Mouse (Mus musculus): ENCODE data around the gene Bloc1s2.

GRCm38 (mm10) chr19:44135960-44136485 lies 10.2 kb downstream of the Bloc1s2 start:
- TF ChIP-seq CTCF (IDR thresholded peaks at IDR 0.05; ENCODE audit: low read depth, low read length) (no peak), TAL1 (conservative IDR thresholded peaks at IDR 0.05; ENCODE audit: low read depth, low read length) (no peak)

All from G1E (cell line).